Mouse (Mus musculus): ENCODE measurements around the gene Tomm5. TPM values are rescaled to one million over a fixed set of nuclear protein-coding genes. Genes with fewer than 3 reads are reported as not detected.
A peak's percentile ranks its signal among the peaks of the same experiment; 100 is the strongest.
"Not testable (repeated sequence)": the region's sequence is repeated elsewhere in the genome, so short reads cannot be mapped to it uniquely, and the experiment has no call there.

Tomm5 gene
- polyA plus RNA-seq, 1 experiment: 132 TPM

GRCm38 (mm10) chr4:45108456-45109110, 669 bp upstream of the Tomm5 start:
- TF ChIP-seq POLR2A (IDR thresholded peaks at IDR 0.05; ENCODE audit: extremely low read depth, insufficient read depth, low read length) (no peak), CTCF (IDR thresholded peaks at IDR 0.05; ENCODE audit: extremely low read depth, insufficient read depth, low read length) (no peak)
- Histone ChIP-seq H3K27ac (ENCODE audit: insufficient read depth, low read length) (no peak overlapping the region), H3K4me1 (ENCODE audit: control insufficient read depth, insufficient read depth, low read length) (peaks cover 3% of the 10 kb centered on the region; the same call in 1 of the 2 replicates), H3K4me3 (ENCODE audit: insufficient read depth, low read length) (no peak overlapping the region; the same call in 1 of the 2 replicates)

- Histone ChIP-seq H3K4me1 (ENCODE audit: control insufficient read depth, insufficient read depth, low read length) (peaks cover 3% of the 10 kb centered on the region; the same call in 1 of the 2 replicates), H3K4me3 (ENCODE audit: insufficient read depth, low read length) (peak overlapping the region; percentile 96; the same call in 1 of the 2 replicates), H3K27ac (ENCODE audit: insufficient read depth, low read length) (no peak overlapping the region)
- TF ChIP-seq POLR2A (IDR thresholded peaks at IDR 0.05; ENCODE audit: extremely low read depth, insufficient read depth, low read length) (no peak), CTCF (IDR thresholded peaks at IDR 0.05; ENCODE audit: extremely low read depth, insufficient read depth, low read length) (no peak)
Observed at GRCm38 (mm10) chr4:45107066-45107465, 848 bp downstream of the Tomm5 start.

- TF ChIP-seq POLR2A (IDR thresholded peaks at IDR 0.05; ENCODE audit: extremely low read depth, insufficient read depth, low read length): no peak
- no peak for TF ChIP-seq CTCF (IDR thresholded peaks at IDR 0.05; ENCODE audit: extremely low read depth, insufficient read depth, low read length)
- no peak overlapping the region for H3K27ac ChIP-seq (ENCODE audit: insufficient read depth, low read length)
- H3K4me3 ChIP-seq (ENCODE audit: insufficient read depth, low read length): no peak overlapping the region
- peaks cover 3% of the 10 kb centered on the region; the same call in 1 of the 2 replicates for H3K4me1 ChIP-seq (ENCODE audit: control insufficient read depth, insufficient read depth, low read length)
Observed at GRCm38 (mm10) chr4:45106409-45106808, 1.5 kb downstream of the Tomm5 start.

GRCm38 (mm10) chr4:45097198-45097872, 10.6 kb downstream of the Tomm5 start:
- Histone ChIP-seq H3K27ac (ENCODE audit: insufficient read depth, low read length) (no peak overlapping the region), H3K4me3 (ENCODE audit: insufficient read depth, low read length) (no peak overlapping the region), H3K4me1 (ENCODE audit: control insufficient read depth, insufficient read depth, low read length) (no peaks in the 10 kb centered on the region)
- TF ChIP-seq CTCF (IDR thresholded peaks at IDR 0.05; ENCODE audit: extremely low read depth, insufficient read depth, low read length) (peak; percentile 97), POLR2A (IDR thresholded peaks at IDR 0.05; ENCODE audit: extremely low read depth, insufficient read depth, low read length) (no peak)

- H3K27ac ChIP-seq (ENCODE audit: insufficient read depth, low read length): no peak overlapping the region
- TF ChIP-seq POLR2A (IDR thresholded peaks at IDR 0.05; ENCODE audit: extremely low read depth, insufficient read depth, low read length) (no peak), CTCF (IDR thresholded peaks at IDR 0.05; ENCODE audit: extremely low read depth, insufficient read depth, low read length) (no peak)
Observed at GRCm38 (mm10) chr4:45084895-45085290, 23.0 kb downstream of the Tomm5 start.

GRCm38 (mm10) chr4:45084021-45084894, 23.7 kb downstream of the Tomm5 start, which contains the start of gene Fbxo10:
Gene Fbxo10 (minus strand): TSS chr4:45084604.
- Histone ChIP-seq H3K4me1 (ENCODE audit: control insufficient read depth, insufficient read depth, low read length) (peaks cover 3% of the 10 kb centered on the region; the same call in 1 of the 2 replicates), H3K4me3 (ENCODE audit: insufficient read depth, low read length) (peak within 1 kb of the TSS; percentile 70), H3K27ac (ENCODE audit: insufficient read depth, low read length) (0 out of 2 replicates have a peak within 1 kb of the TSS, but pooled peaks have one; percentile 53)
- peak; percentile 58; the same call in 1 of the 2 replicates for TF ChIP-seq POLR2A (IDR thresholded peaks at IDR 0.05; ENCODE audit: extremely low read depth, insufficient read depth, low read length)
- no peak for TF ChIP-seq CTCF (IDR thresholded peaks at IDR 0.05; ENCODE audit: extremely low read depth, insufficient read depth, low read length)

More at GRCm38 (mm10) chr4:45084895-45085290, 23.0 kb downstream of the Tomm5 start:
- Histone ChIP-seq H3K4me1 (ENCODE audit: control insufficient read depth, insufficient read depth, low read length) (peaks cover 3% of the 10 kb centered on the region; the same call in 1 of the 2 replicates), H3K4me3 (ENCODE audit: insufficient read depth, low read length) (peak overlapping the region; percentile 70)

GRCm38 (mm10) chr4:45083487-45083886, 24.4 kb downstream of the Tomm5 start:
- peaks cover 3% of the 10 kb centered on the region; the same call in 1 of the 2 replicates for H3K4me1 ChIP-seq (ENCODE audit: control insufficient read depth, insufficient read depth, low read length)
- peak overlapping the region; percentile 70 for H3K4me3 ChIP-seq (ENCODE audit: insufficient read depth, low read length)
- TF ChIP-seq CTCF (IDR thresholded peaks at IDR 0.05; ENCODE audit: extremely low read depth, insufficient read depth, low read length) (no peak), POLR2A (IDR thresholded peaks at IDR 0.05; ENCODE audit: extremely low read depth, insufficient read depth, low read length) (no peak)
- H3K27ac ChIP-seq (ENCODE audit: insufficient read depth, low read length): no peak overlapping the region

- Histone ChIP-seq H3K4me3 (ENCODE audit: insufficient read depth, low read length) (peak overlapping the region; percentile 70), H3K27ac (ENCODE audit: insufficient read depth, low read length) (0 out of 2 replicates have a peak overlapping the region, but pooled peaks have one; percentile 22), H3K4me1 (ENCODE audit: control insufficient read depth, insufficient read depth, low read length) (peaks cover 3% of the 10 kb centered on the region; the same call in 1 of the 2 replicates)
- no peak for TF ChIP-seq POLR2A (IDR thresholded peaks at IDR 0.05; ENCODE audit: extremely low read depth, insufficient read depth, low read length)
- no peak for TF ChIP-seq CTCF (IDR thresholded peaks at IDR 0.05; ENCODE audit: extremely low read depth, insufficient read depth, low read length)
Observed at GRCm38 (mm10) chr4:45082951-45083350, 25.0 kb downstream of the Tomm5 start.

GRCm38 (mm10) chr4:45081041-45081440, 26.9 kb downstream of the Tomm5 start:
- H3K4me3 ChIP-seq (ENCODE audit: insufficient read depth, low read length); H3K27ac ChIP-seq (ENCODE audit: insufficient read depth, low read length); H3K4me1 ChIP-seq (ENCODE audit: control insufficient read depth, insufficient read depth, low read length): not testable (repeated sequence)

All from cortical plate, adult 2 months (tissue).